Mouse (Mus musculus) hindbrain, embryonic 14.5 days (tissue): ENCODE data around the gene Psmb8. TPM values are rescaled to one million over a fixed set of nuclear protein-coding genes. Genes with fewer than 3 reads are reported as not detected.
"Not testable (repeated sequence)": the region's sequence is repeated elsewhere in the genome, so short reads cannot be mapped to it uniquely, and the experiment has no call there.

ENCODE experiments used
- ATAC-seq: fragments of 200-750 bp; cut with Nextera tagmentation; 2 replicates; pipeline ENCODE4 v1.8.0; 2017; ENCODE audit warnings: moderate number of reproducible peaks, mild to moderate bottlenecking, moderate TSS enrichment, moderate library complexity; ENCODE audit not compliant: low FRiP score
- DNase-seq: peaks from one replicate; pipeline ENCODE4 v3.0.0-alpha.2; 2015; ENCODE audit warnings: low spot score
- H3K27ac ChIP-seq: fragments of 300-500 bp; sonication (generic); 2 replicates; pipeline ENCODE4 v1.5.1; 2014; ENCODE audit warnings: mild to moderate bottlenecking, moderate library complexity
- H3K27me3 ChIP-seq: fragments of 300-500 bp; sonication (generic); 2 replicates; pipeline ENCODE4 v1.6.1; 2014; ENCODE audit warnings: mild to moderate bottlenecking, low read length, mixed read lengths; ENCODE audit not compliant: control insufficient read depth, insufficient read depth
- H3K36me3 ChIP-seq: fragments of 300-500 bp; sonication (generic); replicated peaks from 2 replicates; pipeline ENCODE4 v1.6.1; 2014; ENCODE audit not compliant: control insufficient read depth, insufficient read depth
- H3K4me1 ChIP-seq: fragments of 300-500 bp; sonication (generic); replicated peaks from 2 replicates; pipeline ENCODE4 v1.6.1; 2014; ENCODE audit warnings: antibody characterized with exemption, low read length, mixed read lengths; ENCODE audit not compliant: control insufficient read depth, insufficient read depth
- H3K4me2 ChIP-seq: fragments of 300-500 bp; sonication (generic); replicated peaks from 2 replicates; pipeline ENCODE4 v1.6.1; 2014; ENCODE audit warnings: mild to moderate bottlenecking, moderate library complexity
- H3K4me3 ChIP-seq: fragments of 300-500 bp; sonication (generic); replicated peaks from 2 replicates; pipeline ENCODE4 v1.5.1; 2014; ENCODE audit warnings: mild to moderate bottlenecking, low read length
- H3K9ac ChIP-seq: fragments of 300-500 bp; sonication (generic); 2 replicates; pipeline ENCODE4 v1.6.1; 2014
- H3K9me3 ChIP-seq: fragments of 300-500 bp; sonication (generic); 2 replicates; pipeline ENCODE4 v1.6.1; 2016; ENCODE audit warnings: low read length; ENCODE audit not compliant: control insufficient read depth
- WGBS: fragments of 180-500 bp; shearing (Covaris S2); extraction: QIAGEN DNeasy Blood & Tissue Kit; methylation state at CpG from one replicate; pipeline ENCODE4 v1.1.7; 2014; 5-methylcytosine and 5-hydroxymethylcytosine counted together
- polyA plus RNA-seq: library from polyadenylated mRNA; unstranded; fragments of >200 nt; fragmentation: Nextera tagmentation; extraction: Ambion mirVana; gene quantifications from 2 replicates; pipeline ENCODE4 v1.2.1, GENCODE M21; 2014

Psmb8 gene
- polyA plus RNA-seq, 1 experiment from 2014 or later = 3.6 TPM

- ATAC-seq (no peak), DNase-seq (no peak)
- Histone ChIP-seq H3K4me3 (no peak overlapping the region), H3K4me2 (no peak overlapping the region), H3K36me3 (no peaks in the 10 kb centered on the region), H3K9me3 (no peaks in the 10 kb centered on the region), H3K27ac (no peak overlapping the region), H3K27me3 (peaks cover 33% of the 10 kb centered on the region), H3K4me1 (no peaks in the 10 kb centered on the region), H3K9ac (no peak overlapping the region)
- WGBS = 87% methylated on average over 8 of the region's 8 CpGs
Measured at GRCm38 (mm10) chr17:34217216-34217928, 19.9 kb downstream of the Psmb8 start.

GRCm38 (mm10) chr17:34217986-34218385, 20.5 kb downstream of the Psmb8 start:
- H3K27me3 ChIP-seq = peaks cover 27% of the 10 kb centered on the region
- no peaks in the 10 kb centered on the region for H3K9me3 ChIP-seq
- no peak for ATAC-seq
- H3K9ac ChIP-seq = no peak overlapping the region
- WGBS = 91% methylated on average over 5 of the region's 5 CpGs
- no peak overlapping the region for H3K4me2 ChIP-seq
- DNase-seq = no peak
- no peak overlapping the region for H3K4me3 ChIP-seq
- H3K4me1 ChIP-seq = no peaks in the 10 kb centered on the region
- H3K27ac ChIP-seq = no peak overlapping the region
- no peaks in the 10 kb centered on the region for H3K36me3 ChIP-seq

- H3K27ac ChIP-seq = no peak overlapping the region
- DNase-seq (no peak), ATAC-seq (no peak)
- no peaks in the 10 kb centered on the region for H3K4me1 ChIP-seq
- no peaks in the 10 kb centered on the region for H3K36me3 ChIP-seq
- WGBS = 76% methylated on average over 11 of the region's 11 CpGs
- H3K9ac ChIP-seq = no peak overlapping the region
- no peak overlapping the region for H3K4me2 ChIP-seq
- H3K9me3 ChIP-seq = no peaks in the 10 kb centered on the region
- peaks cover 22% of the 10 kb centered on the region for H3K27me3 ChIP-seq
- no peak overlapping the region for H3K4me3 ChIP-seq
Measured at GRCm38 (mm10) chr17:34218675-34219074, 21.2 kb downstream of the Psmb8 start.

GRCm38 (mm10) chr17:34219096-34219495, 21.6 kb downstream of the Psmb8 start:
- H3K9me3 ChIP-seq, H3K27ac ChIP-seq, H3K36me3 ChIP-seq, DNase-seq, H3K9ac ChIP-seq, ATAC-seq, H3K4me3 ChIP-seq, H3K4me1 ChIP-seq, H3K4me2 ChIP-seq: not testable (repeated sequence)
- WGBS = 89% methylated on average over 8 of the region's 11 CpGs
- peaks cover 18% of the 10 kb centered on the region; the same call in 1 of the 2 replicates for H3K27me3 ChIP-seq

- H3K9me3 ChIP-seq, H3K4me1 ChIP-seq, H3K4me2 ChIP-seq, DNase-seq, H3K36me3 ChIP-seq, H3K4me3 ChIP-seq, H3K27ac ChIP-seq, H3K9ac ChIP-seq, ATAC-seq: not testable (repeated sequence)
- 99% methylated on average over 3 of the region's 7 CpGs for WGBS
- H3K27me3 ChIP-seq = peaks cover 11% of the 10 kb centered on the region; the same call in 1 of the 2 replicates
Measured at GRCm38 (mm10) chr17:34219801-34220200, 22.3 kb downstream of the Psmb8 start.

GRCm38 (mm10) chr17:34220401-34220800, 22.9 kb downstream of the Psmb8 start:
- H3K27ac ChIP-seq, H3K4me1 ChIP-seq, ATAC-seq, H3K9me3 ChIP-seq, H3K4me2 ChIP-seq, H3K36me3 ChIP-seq, DNase-seq, H3K27me3 ChIP-seq, H3K9ac ChIP-seq, H3K4me3 ChIP-seq: not testable (repeated sequence)
- 95% methylated on average over 3 of the region's 16 CpGs for whole genome bisulfite sequencing

- 96% methylated on average over 3 of the region's 3 CpGs for WGBS
- H3K36me3 ChIP-seq = no peaks in the 10 kb centered on the region
- no peaks in the 10 kb centered on the region for H3K4me1 ChIP-seq
- H3K27ac ChIP-seq = no peak overlapping the region
- ATAC-seq (no peak), DNase-seq (no peak)
- no peaks in the 10 kb centered on the region for H3K27me3 ChIP-seq
- H3K9ac ChIP-seq = no peak overlapping the region
- 0 out of 2 replicates have a peak, but pooled peaks cover 5% of the 10 kb centered on the region for H3K9me3 ChIP-seq
- no peak overlapping the region for H3K4me3 ChIP-seq
- no peak overlapping the region for H3K4me2 ChIP-seq
Measured at GRCm38 (mm10) chr17:34224816-34225215, 27.3 kb downstream of the Psmb8 start.

- no peaks in the 10 kb centered on the region for H3K27me3 ChIP-seq
- no peak for DNase-seq
- 94% methylated on average over 8 of the region's 8 CpGs for WGBS
- no peaks in the 10 kb centered on the region for H3K4me1 ChIP-seq
- ATAC-seq = no peak
- no peak overlapping the region for H3K9ac ChIP-seq
- H3K9me3 ChIP-seq = 0 out of 2 replicates have a peak, but pooled peaks cover 5% of the 10 kb centered on the region
- H3K4me3 ChIP-seq = no peak overlapping the region
- H3K36me3 ChIP-seq = no peaks in the 10 kb centered on the region
- H3K27ac ChIP-seq = no peak overlapping the region
- no peak overlapping the region for H3K4me2 ChIP-seq
Measured at GRCm38 (mm10) chr17:34225426-34225825, 27.9 kb downstream of the Psmb8 start.

GRCm38 (mm10) chr17:34225911-34226310, 28.4 kb downstream of the Psmb8 start:
- not testable (repeated sequence) for H3K27me3 ChIP-seq, H3K27ac ChIP-seq, H3K4me1 ChIP-seq, H3K9me3 ChIP-seq, H3K36me3 ChIP-seq, H3K9ac ChIP-seq, H3K4me3 ChIP-seq, DNase-seq, H3K4me2 ChIP-seq, ATAC-seq
- WGBS = 96% methylated on average over 13 of the region's 23 CpGs
